Mouse (Mus musculus): ENCODE measurements around the gene Lilra6. TPM values are rescaled to one million over a fixed set of nuclear protein-coding genes. Genes with fewer than 3 reads are reported as not detected.

The Lilra6 gene
- total RNA-seq (2023), result 100 to 1,000 TPM; 117 to 121 TPM

DNA sequence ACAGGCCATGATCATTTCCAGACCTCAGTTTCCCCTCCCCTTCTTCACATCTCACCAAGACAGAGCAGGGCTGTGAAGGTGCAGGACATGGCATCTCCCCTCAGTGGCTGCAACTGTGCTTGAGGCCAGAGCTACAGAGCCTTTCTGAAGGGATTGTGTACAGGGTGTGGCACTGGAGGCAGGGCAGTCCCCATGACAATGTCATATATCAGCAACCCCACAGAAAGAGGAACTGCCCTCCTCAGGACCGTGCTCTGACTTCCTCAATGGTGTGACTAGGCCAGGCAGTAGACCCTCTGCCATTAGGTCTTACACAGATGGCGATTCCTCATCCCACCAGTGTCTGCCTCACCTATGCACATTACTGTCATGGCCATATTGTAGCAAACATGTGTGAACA lies at the start of gene Lilra6:
Gene Lilra6, minus strand, starts transcription at position 117 of the 400 bp plus-strand sequence.

GRCm38 (mm10) chr7:3898036-3898590 lies 17.2 kb downstream of the Lilra6 start, which contains the start of gene Gm14548:
Gene Gm14548, minus strand, starts transcription at chr7:3898120.

Other genes starting within 250 kb of the Lilra6 start
- 1 to 10 TPM; 6.3 to 6.8 TPM for gene Leng1, start 249.7 kb downstream of the Lilra6 start, total RNA-seq (2023)
- 10 to 100 TPM; 19.5 to 25.0 TPM for gene Tmc4, start 237.9 kb downstream of the Lilra6 start, total RNA-seq (2023)
- 10 to 100 TPM; 42.1 to 45.6 TPM for gene Tsen34, start 222.6 kb downstream of the Lilra6 start, total RNA-seq (2023)
- gene Mboat7, start 222.0 kb downstream of the Lilra6 start, total RNA-seq (2023), result 100 to 1,000 TPM; 173 to 189 TPM
- 1,000 to 10,000 TPM; 1,095 to 1,164 TPM for gene Rps9, start 211.5 kb downstream of the Lilra6 start, total RNA-seq (2023)
- gene Pirb, start 195.1 kb downstream of the Lilra6 start, total RNA-seq (2023), result 100 to 1,000 TPM; 315 to 328 TPM
- 10 to 100 TPM; 81.5 to 86.2 TPM for gene Gm15448, start 89.8 kb downstream of the Lilra6 start, total RNA-seq (2023)
- 10 to 100 TPM; 80.0 to 81.8 TPM for gene Pira2, start 70.5 kb downstream of the Lilra6 start, total RNA-seq (2023)
- 100 to 1,000 TPM; 129 to 133 TPM for gene Gm14548, start 17.4 kb downstream of the Lilra6 start, total RNA-seq (2023)
- 10 to 100 TPM; 19.1 to 19.4 TPM for gene Lair1, start 147.7 kb upstream of the Lilra6 start, total RNA-seq (2023)
- gene Ttyh1, start 203.9 kb upstream of the Lilra6 start, total RNA-seq (2023), result not detected
- gene Leng8, start 221.5 kb upstream of the Lilra6 start, total RNA-seq (2023), result 100 to 1,000 TPM; 212 to 247 TPM
- gene Leng9, start 234.9 kb upstream of the Lilra6 start, total RNA-seq (2023), result 1 to 10 TPM; 4.3 to 5.4 TPM
- gene Cdc42ep5, start 249.4 kb upstream of the Lilra6 start, total RNA-seq (2023), result not detected